Mouse (Mus musculus): ENCODE results near the gene Ddx23. TPM values are rescaled to one million over a fixed set of nuclear protein-coding genes. Genes with fewer than 3 reads are reported as not detected.
A peak's percentile ranks its signal among the peaks of the same experiment; 100 is the strongest.

Gene Ddx23
- polyA plus RNA-seq, 1 experiment from 2014 or later = 19.4 TPM

DNA sequence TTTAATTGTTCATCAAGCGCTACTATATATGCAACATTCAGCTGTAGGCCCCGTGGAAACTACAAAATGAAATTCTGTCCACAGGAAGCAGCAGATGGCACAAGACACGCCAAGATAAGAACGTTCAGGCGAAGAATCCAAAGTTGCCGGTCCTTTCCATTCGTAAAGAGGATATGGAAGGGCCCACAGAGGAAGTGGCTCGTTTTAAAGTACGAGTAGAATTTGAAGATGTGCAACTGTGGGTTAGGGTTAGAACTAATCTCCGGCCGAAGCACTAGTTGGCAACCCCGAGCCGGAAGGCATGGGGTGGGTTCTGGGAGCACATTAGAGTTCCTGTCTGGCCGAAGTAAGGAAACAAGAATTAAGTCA, 512 bp downstream of the Ddx23 start:
- Histone ChIP-seq H3K9me3 (ENCODE audit: control insufficient read depth, low read length) (no peaks in the 10 kb centered on the region), H3K27ac (ENCODE audit: low read depth, low read length) (peak overlapping the region; percentile 73), H3K36me3 (ENCODE audit: control insufficient read depth, insufficient read depth, low read length) (peaks cover 23% of the 10 kb centered on the region), H3K4me3 (ENCODE audit: low read depth, low read length) (peak overlapping the region; percentile 67), H3K27me3 (replicated peaks; ENCODE audit: control insufficient read depth, insufficient read depth, low read length) (0 out of 2 replicates have a peak, but pooled peaks cover 3% of the 10 kb centered on the region), H3K9ac (ENCODE audit: low read depth, low read length) (peak overlapping the region; percentile 79), H3K4me1 (replicated peaks; ENCODE audit: control insufficient read depth, insufficient read depth, low read length) (no peaks in the 10 kb centered on the region; the same call in 1 of the 2 replicates), H3K4me2 (peak overlapping the region; percentile 75)
- under 1% methylated on average over 14 of the region's 14 CpGs for WGBS
- ATAC-seq (replicated peaks; ENCODE audit: low FRiP score) (peak; percentile 22; the same call in 1 of the 2 replicates), DNase-seq (ENCODE audit: low spot score) (no peak)

DNA sequence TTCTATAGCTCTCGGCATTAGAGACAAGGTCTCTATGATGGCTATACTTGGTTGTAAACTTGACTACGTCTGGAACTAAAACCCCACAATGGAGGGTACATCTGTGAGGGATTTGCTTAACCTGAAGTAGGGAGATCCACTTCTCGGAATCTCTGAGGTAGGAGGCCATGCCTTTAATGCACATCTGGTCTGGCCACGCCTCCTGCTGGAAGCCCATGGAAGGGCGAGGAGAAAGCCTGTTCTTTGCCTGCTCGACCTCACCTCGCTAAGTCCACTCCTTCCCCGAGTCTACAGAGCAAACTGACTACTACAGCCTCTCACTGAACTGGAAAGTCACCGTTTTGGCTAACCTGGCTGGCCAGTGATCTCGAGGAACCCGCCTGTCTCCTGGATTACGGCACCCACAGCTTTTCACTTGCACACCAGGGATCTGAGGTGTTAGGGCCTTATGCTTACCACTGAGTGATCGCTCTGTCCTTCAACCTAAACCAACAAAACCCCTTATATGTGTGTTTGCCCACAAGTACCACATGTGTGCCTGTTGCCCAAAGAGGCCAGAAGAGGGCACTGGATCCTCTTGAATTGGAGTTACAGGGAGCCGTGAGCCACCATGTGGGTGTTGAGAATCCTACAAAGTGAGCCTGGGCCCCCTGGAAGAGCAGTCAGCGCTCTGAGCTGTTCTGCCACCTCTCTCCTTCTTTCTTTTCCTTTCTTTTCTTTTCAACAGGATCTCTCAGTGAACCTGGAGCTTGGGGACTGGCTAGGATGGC, 5.5 kb downstream of the Ddx23 start:
- WGBS = 86% methylated on average over 15 of the region's 15 CpGs
- no peak overlapping the region for H3K4me3 ChIP-seq (ENCODE audit: low read depth, low read length)
- no peaks in the 10 kb centered on the region for H3K9me3 ChIP-seq (ENCODE audit: control insufficient read depth, low read length)
- no peak overlapping the region for H3K4me2 ChIP-seq
- no peak overlapping the region for H3K27ac ChIP-seq (ENCODE audit: low read depth, low read length)
- no peak for DNase-seq (ENCODE audit: low spot score)
- H3K9ac ChIP-seq (ENCODE audit: low read depth, low read length) = no peak overlapping the region
- no peaks in the 10 kb centered on the region; the same call in 1 of the 2 replicates for H3K4me1 ChIP-seq (replicated peaks; ENCODE audit: control insufficient read depth, insufficient read depth, low read length)
- H3K27me3 ChIP-seq (replicated peaks; ENCODE audit: control insufficient read depth, insufficient read depth, low read length) = no peaks in the 10 kb centered on the region
- ATAC-seq (replicated peaks; ENCODE audit: low FRiP score) = no peak
- peaks cover 66% of the 10 kb centered on the region for H3K36me3 ChIP-seq (ENCODE audit: control insufficient read depth, insufficient read depth, low read length)

DNA sequence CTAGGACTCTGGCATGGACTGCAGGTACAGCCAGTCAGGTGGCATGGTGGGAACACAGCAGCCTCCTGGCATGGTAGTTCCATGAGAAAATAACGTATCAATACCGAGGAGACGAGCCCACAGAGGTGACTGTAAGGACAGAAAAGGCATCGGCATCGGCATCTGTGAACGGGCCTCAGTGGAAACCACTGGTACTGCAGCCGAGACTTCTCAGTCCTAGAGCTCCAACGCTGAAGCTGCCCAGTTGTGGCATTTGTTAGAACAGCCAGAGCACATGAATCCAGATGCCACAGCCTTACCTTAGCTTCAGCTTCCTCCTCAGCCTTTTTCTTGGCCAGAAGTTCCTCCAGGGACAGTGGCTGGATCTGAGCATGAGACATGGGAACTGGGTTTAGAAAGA, 10.5 kb downstream of the Ddx23 start:
- Histone ChIP-seq H3K4me2 (no peak overlapping the region), H3K27me3 (replicated peaks; ENCODE audit: control insufficient read depth, insufficient read depth, low read length) (no peaks in the 10 kb centered on the region), H3K36me3 (ENCODE audit: control insufficient read depth, insufficient read depth, low read length) (peaks cover 91% of the 10 kb centered on the region), H3K27ac (ENCODE audit: low read depth, low read length) (no peak overlapping the region), H3K4me1 (replicated peaks; ENCODE audit: control insufficient read depth, insufficient read depth, low read length) (no peaks in the 10 kb centered on the region), H3K9me3 (ENCODE audit: control insufficient read depth, low read length) (no peaks in the 10 kb centered on the region), H3K4me3 (ENCODE audit: low read depth, low read length) (no peak overlapping the region), H3K9ac (ENCODE audit: low read depth, low read length) (no peak overlapping the region)
- ATAC-seq (replicated peaks; ENCODE audit: low FRiP score) = no peak
- no peak for DNase-seq (ENCODE audit: low spot score)
- whole genome bisulfite sequencing = 95% methylated on average over 8 of the region's 8 CpGs

DNA sequence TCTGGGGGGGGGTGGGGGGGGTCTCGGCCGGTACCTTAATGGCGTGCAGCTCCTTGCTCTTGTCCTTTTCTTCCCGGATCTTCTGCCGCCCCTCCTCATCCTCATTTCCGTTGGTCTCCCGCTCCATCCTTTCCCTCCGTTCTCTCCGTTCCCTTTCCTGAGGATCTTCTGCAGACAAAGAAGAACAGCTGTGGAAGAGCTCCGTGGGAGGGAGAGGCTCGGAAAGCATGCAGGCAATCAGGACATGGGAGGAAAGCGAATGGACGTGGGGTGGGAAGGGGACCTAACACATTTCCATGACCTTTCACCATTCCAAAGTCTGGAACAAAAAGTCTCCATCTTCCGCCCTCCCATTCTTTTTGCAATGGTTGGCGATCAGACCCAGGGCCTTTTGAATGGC, 11.3 kb downstream of the Ddx23 start:
- WGBS = 93% methylated on average over 15 of the region's 15 CpGs
- H3K4me3 ChIP-seq (ENCODE audit: low read depth, low read length) = no peak overlapping the region

DNA sequence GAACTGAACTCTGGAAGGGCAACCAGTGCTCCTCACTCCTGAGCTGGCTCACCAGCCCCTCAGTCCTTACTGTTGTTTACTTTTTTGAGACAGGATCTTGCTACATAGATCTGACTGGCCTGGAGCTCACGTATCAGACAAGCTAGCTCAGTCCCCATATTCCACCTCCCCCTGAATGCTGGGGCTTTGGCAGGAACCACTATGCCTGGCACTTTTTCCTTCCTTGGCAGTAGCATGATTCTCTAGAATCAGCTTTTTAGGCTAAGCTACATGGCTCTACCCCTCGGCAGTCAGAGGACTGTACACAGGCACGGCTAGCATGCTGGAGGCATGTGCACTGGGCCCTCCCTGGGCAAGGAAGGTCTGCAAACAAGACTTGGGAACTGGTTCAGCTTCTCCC, 14.6 kb downstream of the Ddx23 start:
- WGBS = 87% methylated on average over 3 of the region's 3 CpGs
- no peak overlapping the region for H3K4me2 ChIP-seq
- peaks cover 88% of the 10 kb centered on the region for H3K36me3 ChIP-seq (ENCODE audit: control insufficient read depth, insufficient read depth, low read length)
- DNase-seq (ENCODE audit: low spot score) (no peak), ATAC-seq (replicated peaks; ENCODE audit: low FRiP score) (no peak)
- H3K27me3 ChIP-seq (replicated peaks; ENCODE audit: control insufficient read depth, insufficient read depth, low read length) = no peaks in the 10 kb centered on the region
- no peak overlapping the region for H3K9ac ChIP-seq (ENCODE audit: low read depth, low read length)
- no peaks in the 10 kb centered on the region for H3K9me3 ChIP-seq (ENCODE audit: control insufficient read depth, low read length)
- H3K27ac ChIP-seq (ENCODE audit: low read depth, low read length) = no peak overlapping the region
- no peak overlapping the region for H3K4me3 ChIP-seq (ENCODE audit: low read depth, low read length)
- H3K4me1 ChIP-seq (replicated peaks; ENCODE audit: control insufficient read depth, insufficient read depth, low read length) = no peaks in the 10 kb centered on the region

More for the DNA sequence above, 11.3 kb downstream of the Ddx23 start:
- ATAC-seq (replicated peaks; ENCODE audit: low FRiP score) (no peak), DNase-seq (ENCODE audit: low spot score) (no peak)
- H3K4me1 ChIP-seq (replicated peaks; ENCODE audit: control insufficient read depth, insufficient read depth, low read length) = no peaks in the 10 kb centered on the region
- no peaks in the 10 kb centered on the region for H3K27me3 ChIP-seq (replicated peaks; ENCODE audit: control insufficient read depth, insufficient read depth, low read length)
- H3K9ac ChIP-seq (ENCODE audit: low read depth, low read length) = no peak overlapping the region
- peaks cover 91% of the 10 kb centered on the region for H3K36me3 ChIP-seq (ENCODE audit: control insufficient read depth, insufficient read depth, low read length)
- no peaks in the 10 kb centered on the region for H3K9me3 ChIP-seq (ENCODE audit: control insufficient read depth, low read length)
- H3K27ac ChIP-seq (ENCODE audit: low read depth, low read length) = no peak overlapping the region
- no peak overlapping the region for H3K4me2 ChIP-seq

DNA sequence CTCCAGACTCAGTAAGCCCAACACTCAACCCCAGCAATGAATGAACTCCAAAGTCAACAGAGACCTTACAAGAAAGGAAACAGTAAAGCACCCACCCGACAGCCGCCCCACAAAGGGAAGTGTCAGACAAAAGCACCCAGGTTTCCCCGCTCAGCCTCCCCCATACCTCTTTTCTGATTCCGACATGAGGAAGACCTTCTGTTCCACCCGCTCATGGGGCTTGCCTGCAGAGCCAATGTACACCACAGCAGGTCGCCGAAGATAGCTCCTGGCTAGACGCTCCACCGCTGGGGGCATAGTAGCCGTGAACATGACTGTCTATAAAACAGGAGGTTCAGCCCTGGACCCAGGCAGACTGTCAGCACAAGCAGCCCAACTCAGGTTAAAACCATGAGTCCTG, 15.4 kb downstream of the Ddx23 start:
- H3K9ac ChIP-seq (ENCODE audit: low read depth, low read length) = no peak overlapping the region
- no peak overlapping the region for H3K4me2 ChIP-seq
- WGBS = 91% methylated on average over 10 of the region's 10 CpGs
- H3K4me3 ChIP-seq (ENCODE audit: low read depth, low read length) = no peak overlapping the region
- no peaks in the 10 kb centered on the region for H3K4me1 ChIP-seq (replicated peaks; ENCODE audit: control insufficient read depth, insufficient read depth, low read length)
- H3K9me3 ChIP-seq (ENCODE audit: control insufficient read depth, low read length) = no peaks in the 10 kb centered on the region
- H3K27me3 ChIP-seq (replicated peaks; ENCODE audit: control insufficient read depth, insufficient read depth, low read length) = no peaks in the 10 kb centered on the region
- H3K36me3 ChIP-seq (ENCODE audit: control insufficient read depth, insufficient read depth, low read length) = peaks cover 86% of the 10 kb centered on the region
- no peak overlapping the region for H3K27ac ChIP-seq (ENCODE audit: low read depth, low read length)
- ATAC-seq (replicated peaks; ENCODE audit: low FRiP score) (no peak), DNase-seq (ENCODE audit: low spot score) (no peak)

DNA sequence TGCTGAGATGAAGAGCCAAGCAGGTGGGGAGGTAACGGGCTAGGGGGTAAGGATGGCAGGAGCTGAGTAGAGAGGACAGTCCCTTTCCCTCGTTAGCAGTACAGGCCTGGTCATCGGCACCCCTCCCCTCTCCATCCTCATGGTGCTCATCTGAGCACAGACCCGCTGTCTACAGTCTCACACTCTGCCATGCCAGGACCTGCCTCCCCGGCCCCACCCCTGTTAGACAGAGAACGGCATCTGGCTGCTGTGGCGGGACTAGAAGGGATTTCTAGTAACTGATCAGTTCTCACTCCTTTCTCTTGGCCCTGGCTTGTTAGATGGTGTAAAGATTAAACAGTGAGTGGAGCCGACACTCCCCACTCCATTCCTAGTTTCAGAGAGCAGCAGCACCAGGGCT, 16.0 kb downstream of the Ddx23 start:
- H3K9me3 ChIP-seq (ENCODE audit: control insufficient read depth, low read length) = no peaks in the 10 kb centered on the region
- H3K9ac ChIP-seq (ENCODE audit: low read depth, low read length) = no peak overlapping the region
- H3K27me3 ChIP-seq (replicated peaks; ENCODE audit: control insufficient read depth, insufficient read depth, low read length) = no peaks in the 10 kb centered on the region
- no peaks in the 10 kb centered on the region for H3K4me1 ChIP-seq (replicated peaks; ENCODE audit: control insufficient read depth, insufficient read depth, low read length)
- peaks cover 81% of the 10 kb centered on the region for H3K36me3 ChIP-seq (ENCODE audit: control insufficient read depth, insufficient read depth, low read length)
- H3K4me3 ChIP-seq (ENCODE audit: low read depth, low read length) = no peak overlapping the region
- no peak for DNase-seq (ENCODE audit: low spot score)
- no peak overlapping the region for H3K4me2 ChIP-seq
- ATAC-seq (replicated peaks; ENCODE audit: low FRiP score) = no peak
- WGBS = 86% methylated on average over 8 of the region's 8 CpGs
- H3K27ac ChIP-seq (ENCODE audit: low read depth, low read length) = no peak overlapping the region

DNA sequence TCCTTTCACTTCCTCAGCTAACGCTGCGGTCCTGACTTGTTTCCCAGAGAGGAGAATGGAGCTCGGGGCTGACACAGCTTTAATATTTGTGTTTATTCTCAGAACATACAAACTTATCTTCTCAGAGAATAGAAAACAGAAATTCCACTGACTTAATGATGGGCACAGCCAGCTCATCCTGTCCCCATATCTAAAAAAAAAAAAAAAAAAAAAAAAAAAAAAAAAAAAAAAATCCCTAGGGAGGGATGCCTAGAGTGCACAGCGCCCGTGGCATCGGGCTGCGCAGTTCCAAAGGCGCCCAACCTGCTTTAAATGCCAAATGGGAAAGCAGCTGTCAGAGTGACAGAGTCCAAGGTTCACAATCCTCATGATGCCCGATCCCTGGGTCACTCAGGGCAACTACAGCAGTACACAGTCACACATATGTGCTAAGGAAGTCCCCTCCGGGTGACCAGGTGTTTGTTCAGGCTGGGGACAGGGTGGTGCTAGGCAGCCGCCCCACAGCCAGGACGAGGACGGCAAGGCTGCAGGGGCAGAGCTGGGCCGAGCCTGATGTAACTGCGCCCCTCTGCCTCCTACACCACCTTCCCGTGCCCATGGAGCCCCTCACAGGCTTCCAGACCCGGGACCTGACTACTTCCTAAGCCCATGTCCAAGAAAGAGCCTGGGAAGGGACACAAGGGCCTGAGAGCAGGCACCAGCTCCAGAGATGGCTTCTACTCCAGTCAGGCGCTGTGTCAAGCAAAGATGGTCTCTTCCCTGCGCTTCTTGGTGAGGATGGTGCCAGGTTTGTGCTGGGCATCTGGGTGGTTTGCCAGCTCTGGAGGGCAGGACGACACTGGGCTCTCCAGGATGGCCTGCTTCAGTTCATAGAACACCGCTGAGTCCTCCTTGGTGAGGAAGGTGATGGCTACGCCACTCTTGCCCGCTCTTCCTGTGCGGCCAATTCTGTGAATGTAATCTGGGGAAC, 17.4 kb downstream of the Ddx23 start:
- H3K9me3 ChIP-seq (ENCODE audit: control insufficient read depth, low read length) = no peaks in the 10 kb centered on the region

More for the DNA sequence above, 17.4 kb downstream of the Ddx23 start:
- Histone ChIP-seq H3K27ac (ENCODE audit: low read depth, low read length) (no peak overlapping the region), H3K9ac (ENCODE audit: low read depth, low read length) (no peak overlapping the region), H3K27me3 (replicated peaks; ENCODE audit: control insufficient read depth, insufficient read depth, low read length) (peaks cover 4% of the 10 kb centered on the region), H3K36me3 (ENCODE audit: control insufficient read depth, insufficient read depth, low read length) (peaks cover 68% of the 10 kb centered on the region), H3K4me3 (ENCODE audit: low read depth, low read length) (no peak overlapping the region), H3K4me1 (replicated peaks; ENCODE audit: control insufficient read depth, insufficient read depth, low read length) (no peaks in the 10 kb centered on the region), H3K4me2 (no peak overlapping the region)
- 89% methylated on average over 24 of the region's 24 CpGs for WGBS
- DNase-seq (ENCODE audit: low spot score) (no peak), ATAC-seq (replicated peaks; ENCODE audit: low FRiP score) (0 out of 2 replicates have a peak, but pooled peaks have one; percentile 22)
